Mouse (Mus musculus) erythroid progenitor cell, adult 5-6 weeks (primary cell): ENCODE measurements around the gene Sval3. TPM values are rescaled to one million over a fixed set of nuclear protein-coding genes. Genes with fewer than 3 reads are reported as not detected.

Experiments
- ATAC-seq: replicated peaks from 2 replicates; pipeline ENCODE4 v1.8.0; 2016; ENCODE audit warnings: moderate number of reproducible peaks, mild to moderate bottlenecking, moderate TSS enrichment, inconsistent platforms; ENCODE audit not compliant: poor library complexity, low FRiP score, severe bottlenecking
- total RNA-seq, 2 experiments: library from RNA; stranded (forward) in 1 of 2; stranded (reverse) in 1 of 2; fragments of 150-400 nt in 1 of 2; fragments of 186-747, 209-891 nt in 1 of 2; gene quantifications; 2 replicates each; pipeline versions ENCODE4 v1.2.3 to v1.2.4; 2015 to 2017; ENCODE audit warnings: low replicate concordance in 2 of 2

The Sval3 gene
- not detected in 2 replicates for total RNA-seq (2015; ENCODE audit: low replicate concordance)
- not detected in 2 replicates for total RNA-seq (2017; ENCODE audit: low replicate concordance)

GRCm38 (mm10) chr6:41967840-41968239, at the start of gene Sval3:
Gene Sval3 (plus strand): TSS chr6:41968140.
- ATAC-seq, result no peak

DNA sequence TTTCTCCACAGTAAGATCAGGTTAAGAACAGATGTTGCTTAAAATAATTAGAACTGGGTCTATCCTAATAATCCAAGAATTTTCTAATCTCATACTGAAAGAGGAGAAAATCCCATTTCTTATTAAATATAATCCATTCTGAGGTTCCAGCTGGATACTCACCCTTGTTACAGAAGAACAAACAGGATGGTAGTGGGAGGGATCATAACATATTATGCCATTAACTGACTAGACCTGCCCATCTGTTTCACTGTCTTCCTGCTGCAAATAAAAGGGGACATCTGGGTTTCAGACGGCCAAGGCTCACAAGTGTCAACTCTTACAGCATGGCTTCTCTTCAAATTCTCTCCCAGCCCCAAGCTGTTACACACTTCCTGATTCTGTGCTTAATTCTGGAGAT, 16.6 kb upstream of the Sval3 start, which contains the start of gene Sval1:
Gene Sval1, plus strand, starts transcription at position 301 of the 400 bp plus-strand sequence.
- no peak for ATAC-seq

Other genes with a start within 250 kb of the Sval3 start
- gene Olfr459, start 193.0 kb upstream of the Sval3 start, total RNA-seq (2015; ENCODE audit: low replicate concordance), result not detected in 2 replicates
- not detected in 2 replicates for gene Olfr459, start 193.0 kb upstream of the Sval3 start, total RNA-seq (2017; ENCODE audit: low replicate concordance)
- not detected in 2 replicates for gene Pip, start 120.6 kb upstream of the Sval3 start, total RNA-seq (2015; ENCODE audit: low replicate concordance)
- gene Pip, start 120.6 kb upstream of the Sval3 start, total RNA-seq (2017; ENCODE audit: low replicate concordance), result not detected in 2 replicates
- not detected in 2 replicates for gene Sval2, start 115.2 kb upstream of the Sval3 start, total RNA-seq (2015; ENCODE audit: low replicate concordance)
- not detected in 2 replicates for gene Sval2, start 115.2 kb upstream of the Sval3 start, total RNA-seq (2017; ENCODE audit: low replicate concordance)
- gene Sval1, start 16.5 kb upstream of the Sval3 start, total RNA-seq (2015; ENCODE audit: low replicate concordance), result not detected in 2 replicates
- not detected in 2 replicates for gene Sval1, start 16.5 kb upstream of the Sval3 start, total RNA-seq (2017; ENCODE audit: low replicate concordance)
- not detected in 2 replicates for gene Sva, start 70.3 kb downstream of the Sval3 start, total RNA-seq (2015; ENCODE audit: low replicate concordance)
- gene Sva, start 70.3 kb downstream of the Sval3 start, total RNA-seq (2017; ENCODE audit: low replicate concordance), result not detected in 2 replicates
- gene Tas2r139, start 172.8 kb downstream of the Sval3 start, total RNA-seq (2015; ENCODE audit: low replicate concordance), result not detected in 2 replicates
- not detected in 2 replicates for gene Tas2r139, start 172.8 kb downstream of the Sval3 start, total RNA-seq (2017; ENCODE audit: low replicate concordance)
- not detected in 2 replicates for gene Tas2r144, start 247.2 kb downstream of the Sval3 start, total RNA-seq (2015; ENCODE audit: low replicate concordance)
- gene Tas2r144, start 247.2 kb downstream of the Sval3 start, total RNA-seq (2017; ENCODE audit: low replicate concordance), result not detected in 2 replicates